Mouse (Mus musculus) heart, adult 2 months (tissue): ENCODE measurements around the gene Zbtb8b. TPM values are rescaled to one million over a fixed set of nuclear protein-coding genes. Genes with fewer than 3 reads are reported as not detected.
A peak's percentile ranks its signal among the peaks of the same experiment; 100 is the strongest.

Experiments used
- DNase-seq, 2 experiments: peaks; one replicate each; pipeline ENCODE4 v3.0.0; 2021
- H3K27ac ChIP-seq: fragments of 200-600 bp; 2 replicates; pipeline ENCODE4 v1.8.1; 2022
- H3K27me3 ChIP-seq: fragments of 200-500 bp; 2 replicates; pipeline ENCODE4 v1.6.1; 2012; ENCODE audit warnings: mild to moderate bottlenecking, low read length, inconsistent platforms, mixed read lengths; ENCODE audit not compliant: control insufficient read depth, insufficient read depth
- H3K36me3 ChIP-seq: fragments of 200-500 bp; 2 replicates; pipeline ENCODE4 v1.6.1; 2012; ENCODE audit warnings: low read length, inconsistent platforms; ENCODE audit not compliant: control insufficient read depth, insufficient read depth
- H3K4me1 ChIP-seq: fragments of 200-500 bp; 2 replicates; pipeline ENCODE4 v1.6.1; 2011; ENCODE audit warnings: low read length; ENCODE audit not compliant: control insufficient read depth, insufficient read depth
- H3K4me3 ChIP-seq: fragments of 200-600 bp; 2 replicates; pipeline ENCODE4 v1.8.1; 2022
- H3K79me2 ChIP-seq: fragments of 200-500 bp; replicated peaks from 2 replicates; pipeline ENCODE4 v1.6.1; 2012; ENCODE audit warnings: mild to moderate bottlenecking, inconsistent platforms, low read length, moderate library complexity, mixed read lengths; ENCODE audit not compliant: control insufficient read depth, insufficient read depth
- H3K9ac ChIP-seq: fragments of 200-500 bp; 2 replicates; pipeline ENCODE4 v1.6.1; 2012; ENCODE audit warnings: low read depth, mild to moderate bottlenecking, control low read depth, inconsistent platforms, low read length, mixed read lengths
- CTCF ChIP-seq: fragments of 200-600 bp; IDR thresholded peaks from 2 replicates; pipeline ENCODE4 v1.8.1; 2022; ENCODE audit warnings: antibody characterized with exemption, mild to moderate bottlenecking, moderate library complexity
- EP300 ChIP-seq: fragments of 200-500 bp; IDR thresholded peaks from 2 replicates; pipeline ENCODE4 v1.6.1; 2011; ENCODE audit warnings: low read depth, low read length, control low read depth; ENCODE audit not compliant: insufficient read depth
- POLR2A ChIP-seq: fragments of 200-500 bp; IDR thresholded peaks from 2 replicates; pipeline ENCODE4 v1.6.1; 2011; ENCODE audit warnings: mild to moderate bottlenecking, low read depth, low read length, control low read depth; ENCODE audit not compliant: insufficient read depth
- WGBS: fragments of 180-500 bp; shearing (Covaris S2); methylation state at CpG from one replicate; pipeline ENCODE4 v1.1.7; 2018; 5-methylcytosine and 5-hydroxymethylcytosine counted together
- intact Hi-C: fragments of 180-260 bp; cut with DNase I; formaldehyde crosslinking; loops from one replicate; pipeline ENCODE4 v1.15.1; 2025
- polyA plus RNA-seq: library from polyadenylated mRNA; depleted of rRNA; stranded (reverse); fragments of >200 nt; gene quantifications from 2 replicates; pipeline ENCODE4 v1.2.3, GENCODE M21; 2012
- total RNA-seq, 2 experiments: library from RNA; stranded (reverse); gene quantifications; 2 replicates each; pipeline ENCODE4 v1.2.3; 2021

Zbtb8b gene
- total and polyA plus RNA-seq, 3 experiments: 0.07 to 0.10 (median 0.08) TPM

GRCm38 (mm10) chr4:129456126-129456525, 15.5 kb upstream of the Zbtb8b start:
- no peak for TF ChIP-seq EP300
- TF ChIP-seq POLR2A: no peak
- TF ChIP-seq CTCF: no peak
- Histone ChIP-seq H3K27me3 (no peaks in the 10 kb centered on the region), H3K27ac (no peak overlapping the region), H3K36me3 (no peaks in the 10 kb centered on the region), H3K9ac (no peak overlapping the region), H3K4me3 (no peak overlapping the region), H3K4me1 (peaks cover 3% of the 10 kb centered on the region; the same call in 1 of the 2 replicates), H3K79me2 (no peaks in the 10 kb centered on the region)
- 38% methylated on average over 5 of the region's 5 CpGs for WGBS
- intact Hi-C loops: loop anchor here (5.0 kb wide), 1 partner anchor 324 kb away; no protein-coding TSS in a partner anchor
- DNase-seq: no peak

- WGBS: under 1% methylated on average over 5 of the region's 5 CpGs
- no peak overlapping the region for H3K27ac ChIP-seq
- no peaks in the 10 kb centered on the region for H3K27me3 ChIP-seq
- peak; percentile 88 for TF ChIP-seq EP300
- TF ChIP-seq CTCF: no peak; the same call in 1 of the 2 replicates
- H3K4me3 ChIP-seq: no peak overlapping the region
- H3K36me3 ChIP-seq: no peaks in the 10 kb centered on the region
- intact Hi-C loops: loop anchor here (1.0 to 5.0 kb wide), 2 partner anchors 105 to 323 kb away; no protein-coding TSS in a partner anchor
- DNase-seq: peak; percentile 45 to 64
- H3K79me2 ChIP-seq: no peaks in the 10 kb centered on the region
- peaks cover 3% of the 10 kb centered on the region; the same call in 1 of the 2 replicates for H3K4me1 ChIP-seq
- H3K9ac ChIP-seq: no peak overlapping the region
These were observed 14.6 kb upstream of the Zbtb8b start for GRCm38 (mm10) chr4:129455265-129455664.

DNA sequence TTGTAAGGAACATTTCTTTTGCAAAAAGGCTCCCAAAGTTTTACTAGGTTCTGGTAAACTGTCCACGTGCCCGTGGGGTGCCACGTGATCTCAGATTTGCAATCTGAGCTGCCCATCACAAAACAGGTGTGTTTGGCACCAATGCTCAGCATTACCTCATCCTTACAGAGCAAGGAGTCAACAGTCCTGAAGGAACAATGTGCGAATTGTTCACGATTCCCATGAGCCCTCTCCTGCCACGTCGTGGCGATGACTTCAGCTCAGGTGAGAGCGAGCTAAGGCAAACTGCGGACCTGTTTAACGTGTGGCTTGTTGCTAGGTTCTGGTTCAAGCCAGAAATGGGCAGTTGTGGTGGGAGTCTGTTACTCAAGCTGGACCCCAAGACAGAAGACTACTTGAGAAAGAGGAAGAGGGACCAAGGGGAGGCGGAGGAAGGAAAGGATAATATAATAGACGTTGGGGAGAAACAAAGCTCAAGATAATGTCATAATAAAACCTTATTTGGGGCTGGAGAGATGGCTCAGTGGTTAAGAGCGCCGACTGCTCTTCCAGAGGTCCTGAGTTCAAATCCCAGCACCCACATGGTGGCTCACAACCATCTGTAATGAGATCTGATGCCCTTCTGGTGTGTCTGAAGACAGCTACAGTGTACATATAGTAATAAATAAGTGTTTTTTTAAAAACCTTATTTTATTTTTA, 11.0 kb upstream of the Zbtb8b start:
- H3K27ac ChIP-seq: no peak overlapping the region
- no peak for DNase-seq
- H3K4me3 ChIP-seq: no peak overlapping the region
- intact Hi-C loops: loop anchor here (5.0 kb wide), 1 partner anchor 239 kb away; no protein-coding TSS in a partner anchor
- H3K9ac ChIP-seq: no peak overlapping the region
- no peaks in the 10 kb centered on the region for H3K27me3 ChIP-seq
- H3K36me3 ChIP-seq: no peaks in the 10 kb centered on the region
- no peak for TF ChIP-seq POLR2A
- TF ChIP-seq EP300: no peak
- TF ChIP-seq CTCF: no peak
- H3K4me1 ChIP-seq: peaks cover 4% of the 10 kb centered on the region
- WGBS: 75% methylated on average over 15 of the region's 15 CpGs
- H3K79me2 ChIP-seq: no peaks in the 10 kb centered on the region

GRCm38 (mm10) chr4:129450851-129451250, 10.2 kb upstream of the Zbtb8b start:
- intact Hi-C loops: loop anchor here (5.0 kb wide), 1 partner anchor 239 kb away; no protein-coding TSS in a partner anchor

GRCm38 (mm10) chr4:129448713-129449112, 8.1 kb upstream of the Zbtb8b start:
- Histone ChIP-seq H3K36me3 (no peaks in the 10 kb centered on the region), H3K4me1 (peaks cover 3% of the 10 kb centered on the region; the same call in 1 of the 2 replicates), H3K4me3 (no peak overlapping the region), H3K9ac (no peak overlapping the region), H3K27ac (no peak overlapping the region), H3K27me3 (no peaks in the 10 kb centered on the region), H3K79me2 (no peaks in the 10 kb centered on the region)
- no peak for DNase-seq
- WGBS: 89% methylated on average over 6 of the region's 6 CpGs
- intact Hi-C loops: no loop called here
- TF ChIP-seq POLR2A (no peak), CTCF (no peak)

More at GRCm38 (mm10) chr4:129450851-129451250, 10.2 kb upstream of the Zbtb8b start:
- no peak for DNase-seq
- no peak overlapping the region for H3K9ac ChIP-seq
- H3K4me3 ChIP-seq: no peak overlapping the region
- no peaks in the 10 kb centered on the region for H3K27me3 ChIP-seq
- H3K79me2 ChIP-seq: no peaks in the 10 kb centered on the region
- no peaks in the 10 kb centered on the region for H3K36me3 ChIP-seq
- H3K4me1 ChIP-seq: peaks cover 4% of the 10 kb centered on the region
- WGBS: 51% methylated on average over 2 of the region's 2 CpGs
- TF ChIP-seq CTCF: peak; percentile 18; the same call in 1 of the 2 replicates
- TF ChIP-seq EP300: no peak
- H3K27ac ChIP-seq: no peak overlapping the region

DNA sequence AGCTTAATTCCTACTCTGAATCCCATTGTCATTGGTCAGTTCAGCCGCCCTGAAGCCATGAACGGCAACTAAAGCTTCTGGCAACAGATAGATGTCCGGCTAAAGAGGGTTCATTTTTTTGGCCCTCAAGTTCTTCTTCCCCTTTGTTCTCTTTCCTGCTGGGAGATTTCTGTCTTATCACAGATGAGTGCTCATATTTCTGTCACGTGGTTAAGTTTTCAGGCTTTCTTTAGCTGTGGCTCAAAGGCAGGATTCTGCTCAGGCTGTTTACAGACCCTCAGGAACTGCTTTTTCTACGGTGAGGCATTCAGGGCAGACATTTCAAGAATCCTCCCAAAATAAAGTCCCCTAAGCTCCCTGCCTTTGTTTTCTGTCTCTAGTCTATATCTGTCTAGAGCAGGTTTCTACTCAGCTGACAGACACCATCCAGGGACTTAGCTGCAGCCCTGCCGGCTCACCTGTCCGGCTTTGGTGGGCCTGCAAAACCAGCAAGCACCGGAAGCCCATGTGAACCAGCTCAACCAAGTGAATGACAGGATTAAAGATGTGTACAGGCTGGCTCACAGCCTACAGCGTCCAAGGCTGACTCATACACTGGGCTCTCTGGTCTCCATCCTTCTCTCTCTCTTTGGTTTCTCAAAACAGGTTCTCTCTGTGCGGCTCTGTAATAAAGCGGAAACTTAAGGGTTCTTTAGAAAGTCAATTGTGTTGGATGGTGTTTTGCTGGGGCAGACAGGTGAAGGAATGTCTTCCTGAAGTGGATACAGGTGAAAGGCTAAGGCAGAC, 7.3 kb upstream of the Zbtb8b start:
- TF ChIP-seq POLR2A (no peak), EP300 (no peak), CTCF (no peak)
- Histone ChIP-seq H3K4me1 (peaks cover 3% of the 10 kb centered on the region; the same call in 1 of the 2 replicates), H3K27ac (no peak overlapping the region), H3K79me2 (no peaks in the 10 kb centered on the region), H3K9ac (no peak overlapping the region), H3K4me3 (no peak overlapping the region), H3K27me3 (no peaks in the 10 kb centered on the region), H3K36me3 (no peaks in the 10 kb centered on the region)
- no peak for DNase-seq
- 56% methylated on average over 11 of the region's 11 CpGs for WGBS
- intact Hi-C loops: no loop called here
